Comparison of ENCODE assay signal across 16 mouse cellular contexts in the genomic region with DNA sequence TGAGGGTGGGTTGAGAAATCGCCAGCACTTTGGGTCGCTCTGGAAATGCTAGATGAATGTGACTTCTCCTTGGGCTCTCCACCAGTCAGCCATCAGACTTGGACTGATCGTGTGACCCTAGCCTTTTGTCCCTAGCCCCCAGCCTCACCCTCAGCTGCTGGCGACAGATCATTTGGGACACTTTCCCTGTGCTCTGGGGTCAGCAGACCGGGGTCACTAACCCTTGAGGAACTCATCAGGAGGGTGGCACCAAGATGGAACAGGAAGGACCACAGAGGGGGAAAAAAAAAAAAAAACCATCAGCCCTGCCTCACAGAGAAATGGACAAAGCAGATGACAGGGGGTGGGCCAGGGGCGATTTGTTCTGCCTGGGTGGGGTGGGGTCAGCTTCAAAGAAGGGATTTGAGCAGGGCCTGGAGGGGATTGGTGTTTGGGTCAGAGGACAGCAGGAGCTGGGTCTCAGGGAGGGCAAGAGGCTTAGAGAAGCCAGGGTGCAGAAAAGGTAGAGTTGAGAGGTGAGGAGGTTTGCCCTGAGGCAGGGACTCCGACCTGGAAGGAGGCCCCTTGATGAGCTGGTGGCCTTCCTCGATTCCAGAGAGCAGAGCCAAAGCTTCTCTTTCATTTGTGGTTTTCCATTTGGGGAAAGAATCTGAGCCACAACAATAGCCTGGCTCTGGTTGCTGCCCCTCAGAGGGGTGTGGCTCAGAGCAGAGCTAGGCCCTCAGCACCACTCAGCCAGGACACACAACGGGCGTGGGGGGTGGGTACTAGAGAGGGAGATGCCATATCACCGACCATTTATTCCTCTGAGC. TPM values are rescaled to one million over a fixed set of nuclear protein-coding genes. Genes with fewer than 3 reads are reported as not detected.
DNase-seq lines count a peak whose midpoint lies in the region; ATAC-seq and TF ChIP-seq lines count a peak whose summit lies in the region.
"Had no signal": no experiment of that assay in that cellular context is flagged by ENCODE, and none has a peak within 500 bp of the region (broad histone marks: within the 10 kb centered on the region; RNA-seq: fewer than 3 reads in every experiment).

No protein-coding gene starts in this region.

- peaks cover 59% of the 10 kb centered on the region for H3K4me1 ChIP-seq in heart, embryonic 10.5 days
- peaks cover 51% of the 10 kb centered on the region for H3K4me1 ChIP-seq in lung, embryonic 15.5 days
- H3K4me1 ChIP-seq in lung, adult 2 months (ENCODE audit: control insufficient read depth, insufficient read depth, low read length), result peaks cover 4% of the 10 kb centered on the region

- ATAC-seq in lung, embryonic 15.5 days (ENCODE audit: borderline replicate concordance, extremely low read depth, low FRiP score, low TSS enrichment), result no peak
- ATAC-seq: forebrain, embryonic 15.5 days; liver, postnatal 0 days had no signal

- no peak for TF ChIP-seq POLR2A in lung, adult 2 months (IDR thresholded peaks at IDR 0.05; ENCODE audit: borderline replicate concordance, extremely low read depth, low read depth, low read length)

- peak overlapping the region; percentile 85 for H3K27ac ChIP-seq in heart, embryonic 10.5 days
- peak overlapping the region; percentile 70 for H3K27ac ChIP-seq in lung, embryonic 15.5 days
- H3K27ac ChIP-seq: forebrain, embryonic 15.5 days had no signal

- H3K27me3 ChIP-seq in heart, embryonic 10.5 days (ENCODE audit: insufficient read depth, poor library complexity, severe bottlenecking), result peaks cover 16% of the 10 kb centered on the region
- H3K27me3 ChIP-seq in lung, embryonic 15.5 days, result peaks cover 24% of the 10 kb centered on the region

- H3K9ac ChIP-seq in lung, embryonic 15.5 days, result no peak overlapping the region
- H3K9ac ChIP-seq: forebrain, embryonic 15.5 days; liver, postnatal 0 days had no signal

- H3K4me3 ChIP-seq in heart, embryonic 10.5 days, result no peak overlapping the region
- H3K4me3 ChIP-seq in lung, embryonic 15.5 days, result no peak overlapping the region
- H3K4me3 ChIP-seq in lung, adult 2 months (replicated peaks; ENCODE audit: extremely low read depth, low read depth, low read length), result no peak overlapping the region
- H3K4me3 ChIP-seq: forebrain, embryonic 15.5 days had no signal

- 15% methylated on average over 10 of the region's 11 CpGs for WGBS in heart, embryonic 10.5 days
- WGBS in lung, embryonic 15.5 days, result 27% methylated on average over 11 of the region's 11 CpGs
- 39% methylated on average over 11 of the region's 11 CpGs for WGBS in lung, adult 2 months

- no peaks in the 10 kb centered on the region for H3K9me3 ChIP-seq in heart, embryonic 10.5 days
- no peaks in the 10 kb centered on the region for H3K9me3 ChIP-seq in lung, embryonic 15.5 days
- H3K9me3 ChIP-seq: forebrain, embryonic 15.5 days had no signal

- H3K36me3 ChIP-seq in heart, embryonic 10.5 days, result no peaks in the 10 kb centered on the region
- no peaks in the 10 kb centered on the region for H3K36me3 ChIP-seq in lung, embryonic 15.5 days
- H3K36me3 ChIP-seq: forebrain, embryonic 15.5 days had no signal

- DNase-seq in heart, embryonic 10.5 days (ENCODE audit: low spot score), result no peak
- DNase-seq in heart, postnatal 25 days (ENCODE audit: low spot score), result no peak
- no peak for DNase-seq in lung, adult 2 months
- DNase-seq in embryo, embryonic 9.5 days (ENCODE audit: extremely low spot score), result peak; percentile 80
- peak; percentile 46 for DNase-seq in neural tube, embryonic 10.5 days (ENCODE audit: extremely low spot score, low spot score)
- no peak for DNase-seq in yolk sac, embryonic 10.5 days (ENCODE audit: low spot score)
- DNase-seq in adrenal gland, postnatal 25 days, result no peak
- DNase-seq: cerebellum, postnatal 25 days; liver, postnatal 0 days had no signal

- intact Hi-C loops in heart, postnatal 25 days (cut with DNase I), result no loop called here

- peak overlapping the region; percentile 6; the same call in 1 of the 2 replicates for H3K4me2 ChIP-seq in lung, embryonic 15.5 days
- H3K4me2 ChIP-seq: forebrain, embryonic 15.5 days had no signal

- no peak for TF ChIP-seq CTCF in lung, adult 2 months (IDR thresholded peaks at IDR 0.05; ENCODE audit: insufficient read depth, low read length)

RNA-seq across cellular contexts. Expression of a gene that starts 3.5 kb away (rescaled TPM):
- polyA plus RNA-seq in heart, embryonic 10.5 days (2016; fragmentation: Nextera tagmentation; extraction: Ambion mirVana), result 6.3 and 8.8 TPM in 2 replicates
- 1 to 10 TPM; 6.0 to 7.6 TPM for total RNA-seq in heart, postnatal 25 days (2021)
- 11.0 and 12.5 TPM in 2 replicates for polyA plus RNA-seq in lung, embryonic 15.5 days (2015; fragmentation: Nextera tagmentation; extraction: Ambion mirVana)
- polyA plus RNA-seq in lung, adult 2 months (2012; rRNA removed), result 37.9 and 61.1 TPM in 2 replicates
- 6.2 and 8.3 TPM in 2 replicates for total RNA-seq in adrenal gland, postnatal 25 days (2021)
- polyA plus RNA-seq: C2C12 had no signal

RNA-seq across cellular contexts. Expression of a gene that starts 10.7 kb away (rescaled TPM):
- polyA plus RNA-seq in heart, embryonic 10.5 days (2016; fragmentation: Nextera tagmentation; extraction: Ambion mirVana), result not detected in 2 replicates
- total RNA-seq in heart, postnatal 25 days (2021), result not detected
- polyA plus RNA-seq in lung, embryonic 15.5 days (2015; fragmentation: Nextera tagmentation; extraction: Ambion mirVana), result not detected in 2 replicates
- not detected in 2 replicates for polyA plus RNA-seq in lung, adult 2 months (2012; rRNA removed)
- not detected in 2 replicates for total RNA-seq in adrenal gland, postnatal 25 days (2021)
- total RNA-seq: left cerebral cortex, adult 8-10 months had no signal
- polyA plus RNA-seq: C2C12; forebrain, embryonic 15.5 days; gonadal fat pad, adult 2 months; intestine, postnatal 0 days; liver, postnatal 0 days; stomach, embryonic 14.5 days had no signal

RNA-seq across cellular contexts. Expression of a gene that starts 12.0 kb away (rescaled TPM):
- polyA plus RNA-seq in heart, embryonic 10.5 days (2016; fragmentation: Nextera tagmentation; extraction: Ambion mirVana), result 13.3 and 15.3 TPM in 2 replicates
- total RNA-seq in heart, postnatal 25 days (2021), result 1 to 10 TPM; 3.1 to 3.2 TPM
- polyA plus RNA-seq in lung, embryonic 15.5 days (2015; fragmentation: Nextera tagmentation; extraction: Ambion mirVana), result 15.2 and 15.9 TPM in 2 replicates
- polyA plus RNA-seq in lung, adult 2 months (2012; rRNA removed), result 7.2 and 7.5 TPM in 2 replicates
- total RNA-seq in adrenal gland, postnatal 25 days (2021), result 8.8 and 10.3 TPM in 2 replicates

RNA-seq across cellular contexts. Expression of a gene that starts 13.9 kb away (rescaled TPM):
- 0.19 and 0.28 TPM in 2 replicates for polyA plus RNA-seq in heart, embryonic 10.5 days (2016; fragmentation: Nextera tagmentation; extraction: Ambion mirVana)
- not detected for total RNA-seq in heart, postnatal 25 days (2021)
- 0.45 and 0.52 TPM in 2 replicates for polyA plus RNA-seq in lung, embryonic 15.5 days (2015; fragmentation: Nextera tagmentation; extraction: Ambion mirVana)
- not detected in 2 replicates for polyA plus RNA-seq in lung, adult 2 months (2012; rRNA removed)
- not detected in 2 replicates for total RNA-seq in adrenal gland, postnatal 25 days (2021)
- total RNA-seq: left cerebral cortex, adult 8-10 months had no signal
- polyA plus RNA-seq: forebrain, embryonic 15.5 days had no signal

RNA-seq across cellular contexts. Expression of a gene that starts 19.2 kb away (rescaled TPM):
- 1.2 TPM in 2 replicates for polyA plus RNA-seq in heart, embryonic 10.5 days (2016; fragmentation: Nextera tagmentation; extraction: Ambion mirVana)
- 1 to 10 TPM; 2.9 to 3.0 TPM for total RNA-seq in heart, postnatal 25 days (2021)
- polyA plus RNA-seq in lung, embryonic 15.5 days (2015; fragmentation: Nextera tagmentation; extraction: Ambion mirVana), result 10.1 and 10.9 TPM in 2 replicates
- polyA plus RNA-seq in lung, adult 2 months (2012; rRNA removed), result 13.8 and 15.8 TPM in 2 replicates
- 0.49 TPM in 1 of 2 replicates, not detected in the other for total RNA-seq in adrenal gland, postnatal 25 days (2021)

Comparison
In these comparisons a context has a peak if more than half of its experiments do, and no peak if none do; other contexts are left out.
1. DNase-seq: peak in embryo, embryonic 9.5 days (single experiment) and neural tube, embryonic 10.5 days (single experiment); none in heart, embryonic 10.5 days (single experiment), heart, postnatal 25 days (single experiment), lung, adult 2 months (single experiment), yolk sac, embryonic 10.5 days (single experiment) and adrenal gland, postnatal 25 days (single experiment).